Comparison of ENCODE assay signal across 10 mouse cellular contexts in genomic region chr13:109547006-109547587, GRCm38 (mm10).
DNase-seq lines count a peak whose midpoint lies in the region; ATAC-seq and TF ChIP-seq lines count a peak whose summit lies in the region.
"Had no signal": no experiment of that assay in that cellular context is flagged by ENCODE, and none has a peak within 500 bp of the region (broad histone marks: within the 10 kb centered on the region; RNA-seq: fewer than 3 reads in every experiment).

No protein-coding gene starts in this region.

- peak overlapping the region; percentile 61 for H3K27ac ChIP-seq in kidney, adult 2 months (ENCODE audit: insufficient read depth, low read depth, low read length)
- no peak overlapping the region for H3K27ac ChIP-seq in kidney, embryonic 15.5 days
- H3K27ac ChIP-seq: kidney, postnatal 0 days; liver, embryonic 13.5 days had no signal

- H3K27me3 ChIP-seq in kidney, adult 2 months (replicated peaks; ENCODE audit: control insufficient read depth, insufficient read depth, low read length) = no peaks in the 10 kb centered on the region
- no peaks in the 10 kb centered on the region for H3K27me3 ChIP-seq in kidney, embryonic 15.5 days
- H3K27me3 ChIP-seq: liver, embryonic 13.5 days had no signal

- no peak for TF ChIP-seq POLR2A in kidney, adult 2 months (IDR thresholded peaks at IDR 0.05; ENCODE audit: low read depth, low read length)

- 68% methylated on average over 10 of the region's 10 CpGs for WGBS in kidney, adult 2 months
- WGBS in kidney, embryonic 15.5 days = 79% methylated on average over 10 of the region's 10 CpGs

- peaks cover 10% of the 10 kb centered on the region for H3K4me1 ChIP-seq in kidney, adult 2 months (ENCODE audit: control insufficient read depth, insufficient read depth, low read length)
- 0 out of 2 replicates have a peak, but pooled peaks cover 5% of the 10 kb centered on the region for H3K4me1 ChIP-seq in kidney, embryonic 15.5 days
- H3K4me1 ChIP-seq: liver, embryonic 13.5 days had no signal

- H3K9ac ChIP-seq in kidney, embryonic 15.5 days = no peak overlapping the region
- H3K9ac ChIP-seq: liver, embryonic 13.5 days had no signal

- H3K4me3 ChIP-seq in kidney, adult 2 months (ENCODE audit: insufficient read depth, low read depth, low read length) = no peak overlapping the region
- H3K4me3 ChIP-seq in kidney, embryonic 15.5 days (replicated peaks) = no peak overlapping the region
- H3K4me3 ChIP-seq: liver, embryonic 13.5 days had no signal

- TF ChIP-seq CTCF in kidney, adult 2 months (conservative IDR thresholded peaks at IDR 0.05; ENCODE audit: insufficient read depth, insufficient read length, low read depth, low read length) = no peak

- no peak overlapping the region for H3K4me2 ChIP-seq in kidney, embryonic 15.5 days
- H3K4me2 ChIP-seq: liver, embryonic 13.5 days had no signal

- intact Hi-C loops in heart, postnatal 10 days (cut with DNase I) = loop anchor here (1.0 to 2.0 kb wide), 3 partner anchors 190 to 318 kb away; no protein-coding TSS in a partner anchor

- DNase-seq in adrenal gland, postnatal 14 days = peak; percentile 7
- DNase-seq in adrenal gland, postnatal 4 days (ENCODE audit: low spot score in 2 of 2) = no peak
- DNase-seq in kidney, adult 2 months = peak; percentile 50
- DNase-seq in cerebellum, adult 9-10 months = peak; percentile 55
- no peak for DNase-seq in heart, postnatal 10 days
- no peak for DNase-seq in natural killer cell, adult 2 months (ENCODE audit: low spot score in 2 of 2)

- H3K36me3 ChIP-seq in kidney, adult 2 months (ENCODE audit: control insufficient read depth, insufficient read depth, low read length) = no peaks in the 10 kb centered on the region
- H3K36me3 ChIP-seq in kidney, embryonic 15.5 days = no peaks in the 10 kb centered on the region
- H3K36me3 ChIP-seq: liver, embryonic 13.5 days had no signal

- no peak for ATAC-seq in kidney, embryonic 15.5 days (replicated peaks; ENCODE audit: low FRiP score)
- peak; percentile 26 for ATAC-seq in megakaryocyte progenitor cell, adult 5-6 weeks (replicated peaks; ENCODE audit: poor library complexity)

- H3K9me3 ChIP-seq in kidney, embryonic 15.5 days (replicated peaks) = no peaks in the 10 kb centered on the region
- H3K9me3 ChIP-seq: liver, embryonic 13.5 days had no signal

Comparison
In these comparisons a context has a peak if more than half of its experiments do, and no peak if none do; other contexts are left out.
1. DNase-seq: peak in adrenal gland, postnatal 14 days (single experiment), kidney, adult 2 months (single experiment) and cerebellum, adult 9-10 months (single experiment); none in adrenal gland, postnatal 4 days (0 of 2), heart, postnatal 10 days (0 of 2) and natural killer cell, adult 2 months (0 of 2).